Mouse (Mus musculus) liver, embryonic 15.5 days (tissue): ENCODE data around the gene Gabrr1. TPM values are rescaled to one million over a fixed set of nuclear protein-coding genes. Genes with fewer than 3 reads are reported as not detected.

Experiments
- polyA plus RNA-seq: library from polyadenylated mRNA; unstranded; fragments of >200 nt; fragmentation: Nextera tagmentation; extraction: Ambion mirVana; gene quantifications from 2 replicates; pipeline ENCODE4 v1.2.1, GENCODE M21; 2015

Gabrr1 gene
- polyA plus RNA-seq, 1 experiment from 2014 or later: not detected

Other genes with a start within 250 kb of the Gabrr1 start
- gene Ankrd6, start 181.7 kb upstream of the Gabrr1 start, polyA plus RNA-seq: 0.60 and 0.67 TPM in 2 replicates
- gene Rragd, start 149.5 kb upstream of the Gabrr1 start, polyA plus RNA-seq: 1.9 and 2.3 TPM in 2 replicates
- gene Ube2j1, start 101.1 kb upstream of the Gabrr1 start, polyA plus RNA-seq: 25.0 and 30.2 TPM in 2 replicates
- gene Gabrr2, start 69.5 kb upstream of the Gabrr1 start, polyA plus RNA-seq: 0.12 TPM in 1 of 2 replicates, not detected in the other
- 0.09 and 0.31 TPM in 2 replicates for gene Pm20d2, start 57.2 kb downstream of the Gabrr1 start, polyA plus RNA-seq
- gene Srsf12, start 76.5 kb downstream of the Gabrr1 start, polyA plus RNA-seq: 0.07 and 0.13 TPM in 2 replicates
- gene Pnrc1, start 157.6 kb downstream of the Gabrr1 start, polyA plus RNA-seq: 46.9 and 52.0 TPM in 2 replicates
- 13.2 and 14.5 TPM in 2 replicates for gene Rngtt, start 177.8 kb downstream of the Gabrr1 start, polyA plus RNA-seq